Mouse (Mus musculus) layer of hippocampus, postnatal 10 days (tissue): ENCODE data around the gene Cdkl5. TPM values are rescaled to one million over a fixed set of nuclear protein-coding genes. Genes with fewer than 3 reads are reported as not detected.

Experiments
- DNase-seq, 2 experiments: peaks; one replicate each; pipeline ENCODE4 v3.0.0; 2021; ENCODE audit warnings: low spot score in 2 of 2
- long read RNA-seq: library from polyadenylated mRNA; stranded (forward); transcript quantifications from one replicate; pipeline ENCODE4 v2.0.0, GENCODE M21; 2023
- total RNA-seq, 2 experiments: library from RNA; stranded (reverse); gene quantifications; 2 replicates each; pipeline ENCODE4 v1.2.3; 2021

Cdkl5 gene
- 10 to 100 TPM; 93.4 to 95.9 TPM for total RNA-seq
- long read RNA-seq, partial matches to known transcripts = 0 of 4 reads
- long read RNA-seq, other reads (novel, unspliced or antisense) = 4 of 4 reads

DNA sequence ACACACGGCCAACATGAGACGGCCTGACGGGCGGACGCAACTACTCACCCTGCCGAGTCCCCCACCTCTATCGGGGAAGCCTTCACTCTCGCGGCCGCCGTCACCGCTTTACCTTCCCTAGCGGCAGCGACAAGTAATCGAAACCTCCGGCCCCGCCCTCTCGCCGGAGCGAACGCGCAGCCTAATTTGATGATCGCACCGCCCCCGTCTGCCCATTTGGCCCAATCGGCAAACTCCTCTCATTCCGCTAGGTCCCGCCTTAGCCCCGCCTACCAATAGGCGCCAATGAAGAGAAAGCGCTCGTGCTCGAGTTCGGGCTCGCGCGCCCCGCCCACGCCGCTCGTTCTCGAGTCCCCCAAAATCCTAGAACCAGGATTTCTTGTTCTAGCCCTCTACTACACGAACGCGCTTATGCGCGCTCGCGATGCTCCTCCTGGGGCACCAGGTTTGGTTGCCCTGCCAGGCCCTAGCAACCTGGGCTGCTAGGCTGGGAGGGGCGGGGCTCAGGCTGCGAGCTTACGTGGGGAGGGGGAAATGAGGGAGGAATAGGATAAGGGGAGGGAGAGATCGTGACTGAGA, at the start of gene Cdkl5:
Gene Cdkl5, minus strand, starts transcription at position 162 of the 579 bp plus-strand sequence.
- peak; percentile 89 to 94 for DNase-seq

DNA sequence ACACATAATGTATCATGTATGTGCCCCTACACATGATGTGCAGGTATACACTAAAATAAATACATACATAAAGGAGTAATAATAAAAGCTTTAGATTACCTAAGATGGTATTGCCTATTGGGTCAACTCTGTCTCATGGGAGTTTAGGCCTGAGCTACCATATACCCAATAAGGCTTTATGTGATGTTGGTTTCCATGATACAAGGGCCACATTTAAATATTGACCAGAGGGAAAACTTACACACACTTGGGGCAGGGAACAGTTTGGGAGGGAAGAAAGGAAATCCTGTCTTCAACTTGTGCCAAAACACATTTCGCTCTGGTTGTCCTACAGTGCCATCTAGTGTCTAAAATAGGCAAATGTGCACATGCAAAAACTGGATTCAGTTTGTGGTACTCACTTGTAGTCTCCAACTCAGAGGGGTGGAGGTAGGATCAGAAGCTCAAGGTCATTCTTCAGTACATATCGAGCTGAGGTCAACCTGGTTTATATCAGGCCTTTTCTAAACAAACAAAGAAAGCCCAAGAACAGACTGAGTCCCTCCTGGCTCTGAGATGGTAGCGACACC, 38.8 kb upstream of the Cdkl5 start:
- DNase-seq = peak; percentile 28 to 50

DNA sequence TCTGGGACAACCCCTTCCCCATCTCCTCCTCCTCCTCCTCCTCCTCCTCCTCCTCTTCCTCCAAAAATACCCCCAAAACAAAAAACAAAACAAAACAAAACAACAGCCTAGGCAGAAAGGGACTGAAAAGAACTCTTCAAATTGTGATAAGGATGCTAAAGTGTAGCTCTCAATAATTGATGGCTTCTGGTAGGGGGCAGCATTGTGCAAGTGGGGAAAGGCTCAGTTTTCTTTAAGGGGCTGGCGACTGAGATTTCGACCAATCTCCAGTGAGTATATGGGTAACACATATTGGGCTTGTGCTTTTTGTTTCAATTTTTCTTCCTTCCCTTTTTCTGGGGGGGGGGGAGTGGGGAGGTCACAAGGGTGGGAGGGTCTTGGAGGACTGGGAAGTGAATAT, 37.9 kb upstream of the Cdkl5 start:
- no peak for DNase-seq

DNA sequence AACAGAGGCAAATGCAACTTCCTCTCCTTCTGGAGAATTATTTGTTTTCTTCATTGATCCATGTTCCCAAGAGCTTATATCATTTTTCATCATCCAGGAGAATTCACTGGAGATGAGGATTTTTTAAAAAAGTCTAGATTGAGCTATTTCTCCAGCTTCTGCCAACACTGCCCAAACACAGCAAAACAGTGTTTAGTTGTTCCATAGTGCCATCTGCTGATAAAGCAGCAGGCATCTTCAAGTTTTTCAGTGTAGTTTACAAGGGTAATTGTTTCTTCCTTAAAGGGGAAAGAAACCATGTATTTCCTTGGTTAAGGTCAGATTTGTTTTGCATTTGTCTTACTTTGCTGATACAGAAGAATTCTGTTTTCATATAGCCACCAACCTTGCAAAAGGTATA, 35.7 kb upstream of the Cdkl5 start:
- no peak for DNase-seq

DNA sequence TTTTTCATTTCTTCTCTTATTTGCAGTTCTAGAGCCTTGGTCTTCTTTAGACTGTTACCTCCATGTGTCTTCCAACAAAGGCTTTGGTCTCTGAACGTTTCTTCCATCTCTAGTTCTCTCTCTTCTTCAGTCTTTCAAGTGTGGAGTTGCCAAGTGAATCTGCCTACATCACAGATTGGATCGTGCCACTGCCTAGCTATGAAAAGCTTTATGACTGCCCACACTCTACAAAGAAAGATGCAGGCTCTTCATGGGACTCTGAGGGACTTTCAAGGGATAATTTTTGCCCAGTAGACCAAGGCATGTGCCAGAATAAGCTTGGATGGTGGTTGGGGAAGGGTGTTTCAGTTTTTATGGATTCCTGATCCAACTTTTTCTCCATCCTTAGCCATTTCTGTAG, 30.0 kb upstream of the Cdkl5 start:
- no peak for DNase-seq

DNA sequence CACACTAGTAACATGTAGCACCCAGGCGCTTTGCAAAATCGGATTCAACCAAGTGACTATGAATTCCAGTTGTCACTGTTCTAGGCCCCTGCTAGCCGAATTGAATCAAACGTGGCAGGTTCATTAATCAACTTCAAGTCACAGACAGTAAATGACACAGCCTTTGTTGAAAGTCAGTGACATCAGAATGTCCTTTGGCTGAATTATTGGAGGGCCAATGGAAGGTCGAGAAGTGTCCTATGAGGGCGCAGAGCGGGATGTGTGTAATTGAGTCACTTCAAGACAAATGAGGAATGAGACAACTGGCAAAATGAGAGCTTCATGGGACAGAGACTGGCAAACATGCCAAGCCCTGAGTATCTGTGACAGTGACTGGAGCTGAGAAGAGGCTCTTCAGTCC, 27.0 kb upstream of the Cdkl5 start:
- no peak for DNase-seq

DNA sequence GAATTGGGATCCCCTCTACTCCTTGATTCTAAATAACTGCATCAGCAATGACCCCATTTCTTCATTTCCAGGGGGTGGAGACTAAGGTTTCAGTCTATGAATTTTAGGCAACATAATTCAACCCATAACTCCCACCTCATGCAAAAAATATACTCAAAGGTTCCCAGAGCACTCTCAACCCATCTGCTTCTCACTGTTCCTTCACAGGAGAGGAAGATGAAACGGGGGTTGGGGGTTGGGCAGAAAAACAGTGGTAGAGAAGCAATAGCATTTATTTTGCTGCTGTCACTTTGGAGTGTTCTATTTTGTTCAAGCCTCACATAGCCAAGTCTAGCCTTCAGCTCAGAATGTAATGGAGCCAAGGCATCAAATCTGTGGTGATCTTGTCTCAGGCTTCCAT, 23.7 kb upstream of the Cdkl5 start:
- no peak for DNase-seq

DNA sequence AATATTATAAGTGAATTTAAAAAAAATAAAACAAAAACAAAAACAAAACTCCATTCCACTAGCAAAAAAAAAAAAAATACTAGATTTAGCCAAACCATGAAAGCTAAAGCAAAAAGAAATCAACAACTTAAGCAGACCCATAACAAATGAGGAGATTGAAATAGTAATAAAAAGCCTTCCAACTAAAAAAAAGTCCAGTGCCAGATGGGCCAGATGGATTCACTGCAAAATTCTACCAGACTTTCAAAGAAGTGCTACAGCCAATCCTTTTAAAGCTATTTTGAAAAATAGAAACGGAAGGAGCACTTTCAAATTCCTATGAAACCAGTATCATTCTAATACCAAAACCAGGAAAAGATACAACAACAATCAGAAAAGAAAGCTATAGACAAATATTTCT, 11.8 kb upstream of the Cdkl5 start:
- DNase-seq = no peak

DNA sequence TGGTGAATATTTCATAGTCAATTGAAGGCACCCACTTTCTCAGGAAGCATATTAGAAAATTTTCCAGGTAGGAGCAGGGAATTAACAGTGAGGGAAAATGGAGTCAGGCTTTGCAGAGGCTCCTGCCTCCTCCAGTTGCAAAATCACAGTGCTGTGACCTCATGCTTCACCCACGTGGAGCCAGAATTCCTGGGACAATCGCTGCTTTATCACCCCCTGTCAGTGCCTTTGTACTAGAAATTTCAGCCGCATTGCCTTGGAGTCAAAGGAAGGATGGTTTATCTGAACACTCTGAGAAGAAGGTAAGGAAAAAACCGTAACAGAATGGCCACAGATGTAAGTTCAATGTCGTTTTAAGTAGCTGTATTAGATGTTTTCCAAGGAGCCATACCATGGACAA, 1.5 kb upstream of the Cdkl5 start:
- no peak for DNase-seq

DNA sequence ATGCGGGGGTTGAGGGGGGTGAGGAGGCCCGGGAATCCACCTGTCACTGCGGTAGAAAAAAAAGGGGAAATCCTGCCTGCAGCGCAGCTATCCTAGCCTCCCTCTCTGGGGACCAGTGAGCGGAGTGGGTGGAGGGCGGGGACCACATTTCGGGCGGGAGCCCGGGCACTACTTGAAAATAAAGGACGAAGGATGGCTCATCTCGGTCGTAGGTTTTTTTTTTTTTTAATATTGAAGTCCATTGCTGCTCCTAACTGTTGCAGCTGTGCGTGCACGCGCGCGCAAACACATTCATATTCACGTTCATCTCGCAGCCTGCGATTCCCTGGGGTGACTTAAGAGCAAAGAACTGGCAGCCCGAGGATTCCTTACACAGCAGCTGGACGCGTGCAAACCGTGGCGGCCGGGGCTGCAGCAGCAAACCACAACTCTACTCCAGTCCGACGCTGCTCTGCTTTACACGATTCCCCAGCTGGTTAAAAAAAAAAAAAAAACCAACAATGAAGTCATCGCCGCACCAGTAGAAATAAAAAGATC, 695 bp upstream of the Cdkl5 start:
- DNase-seq = peak in 1 of 2 experiments; percentile 36

DNA sequence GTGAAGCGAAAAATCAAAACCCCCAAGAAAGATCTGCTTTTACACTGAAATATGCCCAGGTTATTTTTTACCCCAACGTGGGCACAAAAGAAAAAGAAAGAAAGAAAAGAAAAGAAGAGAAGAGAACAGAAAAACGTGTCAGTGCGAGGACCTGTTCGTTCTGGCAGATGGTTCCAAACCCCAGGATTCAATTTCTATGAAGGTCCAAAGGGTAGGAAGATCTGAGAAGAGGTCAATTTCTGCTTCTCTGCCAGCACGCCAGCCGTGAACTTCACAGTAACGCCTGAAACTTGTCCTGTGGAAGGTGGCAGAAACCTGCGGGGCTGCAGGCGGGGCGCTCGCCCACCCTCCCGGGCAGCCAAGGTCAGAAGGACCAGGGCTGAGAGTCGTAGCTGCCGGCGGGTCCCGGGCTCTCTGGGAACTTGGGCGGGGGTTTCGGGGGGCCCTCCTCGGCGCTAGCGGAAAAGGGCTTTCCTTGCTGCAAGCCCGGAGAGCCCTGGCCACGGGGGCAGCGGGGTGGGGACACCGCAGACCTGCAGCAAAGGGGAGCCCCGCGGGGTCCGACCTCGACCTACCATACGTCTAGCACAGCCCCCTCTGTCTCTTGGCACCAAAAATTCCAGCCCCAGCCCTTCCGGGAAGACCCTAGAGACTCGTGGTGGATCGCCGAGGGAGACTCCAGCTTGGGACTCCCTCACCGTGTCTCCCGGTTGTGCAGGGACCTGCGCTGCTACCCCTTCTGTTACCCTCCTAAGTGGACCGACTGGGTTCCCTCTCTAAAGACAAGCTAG, 560 bp downstream of the Cdkl5 start:
- DNase-seq = no peak

DNA sequence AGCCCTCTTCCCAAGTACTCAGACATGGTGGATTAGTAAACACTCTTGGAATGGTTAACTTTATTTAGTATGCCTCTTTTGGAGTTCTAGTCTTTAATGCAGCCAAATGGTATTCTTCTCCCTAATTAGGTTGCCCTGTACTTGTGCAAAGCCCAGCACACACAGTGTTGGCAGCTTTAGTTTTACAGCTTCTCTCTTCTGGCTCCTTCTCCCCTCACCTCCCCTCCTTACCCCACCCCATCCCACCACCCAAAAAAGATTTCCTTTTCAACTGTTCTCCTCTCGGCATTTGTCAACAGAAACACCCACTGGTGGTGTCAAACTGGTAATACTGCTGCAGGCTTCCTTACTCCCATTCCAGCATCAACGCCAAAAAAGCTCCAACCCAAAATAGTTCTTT, 1.8 kb downstream of the Cdkl5 start:
- no peak for DNase-seq

DNA sequence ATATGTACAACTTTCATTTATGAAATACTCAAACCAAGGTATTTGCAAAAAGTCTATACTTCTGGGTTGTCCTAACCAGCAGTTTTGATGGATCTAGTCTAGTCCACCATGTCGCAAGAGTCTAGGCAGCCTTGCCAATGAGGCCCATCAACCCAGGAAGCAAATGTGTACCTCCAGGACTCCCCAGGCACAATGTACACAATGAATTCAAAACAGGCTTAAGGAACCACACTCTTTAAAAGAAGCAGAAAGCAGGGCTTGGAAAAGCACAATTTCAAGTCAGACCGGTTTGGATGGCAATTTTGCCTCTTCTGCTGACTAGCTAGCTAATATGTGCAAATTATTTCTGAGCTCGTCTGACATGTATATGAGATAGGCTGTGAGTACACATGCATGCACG, 4.2 kb downstream of the Cdkl5 start:
- no peak for DNase-seq

DNA sequence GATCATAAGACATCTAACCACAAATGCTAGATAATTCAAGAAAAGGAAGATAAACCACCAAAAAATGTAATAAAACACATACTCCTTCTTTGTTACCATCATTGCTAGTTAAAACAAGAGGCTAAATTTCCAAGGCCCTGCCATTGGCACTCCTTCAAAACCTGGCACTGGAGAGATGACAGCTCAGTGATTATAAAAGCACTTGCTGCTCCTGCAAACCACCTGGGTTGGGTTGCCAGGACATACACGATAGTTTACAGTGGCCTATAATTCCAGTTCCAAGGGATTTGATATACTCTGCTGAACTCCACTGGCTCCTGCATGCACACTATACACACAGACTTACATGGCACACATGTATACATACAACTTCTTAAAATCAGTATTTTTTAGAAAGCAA, 16.6 kb downstream of the Cdkl5 start:
- DNase-seq = no peak

DNA sequence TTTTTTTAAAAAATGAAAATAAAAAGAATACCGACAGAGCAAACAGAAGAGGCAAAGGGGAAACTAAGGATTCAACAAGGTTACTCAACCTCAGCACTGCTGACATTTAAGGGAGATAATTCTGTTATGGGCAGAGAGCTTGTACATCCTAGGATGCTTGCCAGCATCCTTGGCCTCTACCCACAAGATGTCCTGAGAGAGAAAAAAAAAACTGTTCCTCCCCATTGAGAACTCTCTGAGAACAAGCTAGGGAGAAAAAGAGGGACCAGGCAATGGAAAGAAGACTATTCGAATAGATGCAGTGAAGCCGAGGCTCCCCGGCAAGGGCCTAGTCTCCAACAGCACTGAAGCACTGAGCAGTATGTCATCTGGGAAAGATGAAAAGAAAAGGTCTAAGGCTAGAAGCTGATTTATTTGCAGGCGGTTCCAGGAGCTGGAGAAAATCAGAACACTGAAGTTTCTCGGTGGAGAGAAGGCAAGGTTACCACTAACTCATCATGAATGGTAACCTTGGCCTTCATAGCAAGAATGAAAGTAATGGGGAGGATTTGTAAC, 22.4 kb downstream of the Cdkl5 start:
- DNase-seq = no peak

DNA sequence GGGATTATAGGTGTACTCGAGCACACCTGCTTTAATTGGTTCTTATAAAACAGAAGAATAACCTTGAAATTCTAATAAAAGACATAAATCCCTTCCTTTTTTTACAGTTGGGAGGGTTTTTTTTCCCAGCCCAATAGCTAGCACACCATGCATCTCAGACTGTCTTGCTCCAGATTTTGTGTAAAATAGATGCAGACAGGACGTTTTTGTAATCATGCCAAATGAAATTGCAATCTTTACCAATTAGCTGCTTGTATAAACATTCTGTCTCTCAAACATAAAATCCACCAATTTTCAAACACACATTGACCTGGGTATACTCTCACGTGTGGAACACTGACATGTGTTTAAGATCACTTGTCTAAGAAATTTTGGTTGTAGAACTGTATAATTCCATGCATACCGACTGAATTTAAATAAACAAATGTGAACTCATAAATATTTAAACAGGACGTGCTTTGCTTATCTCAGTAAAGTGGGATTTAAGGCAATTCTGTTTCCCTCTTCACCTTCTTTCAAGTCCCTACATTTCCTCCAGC, 35.8 kb downstream of the Cdkl5 start:
- DNase-seq = no peak

DNA sequence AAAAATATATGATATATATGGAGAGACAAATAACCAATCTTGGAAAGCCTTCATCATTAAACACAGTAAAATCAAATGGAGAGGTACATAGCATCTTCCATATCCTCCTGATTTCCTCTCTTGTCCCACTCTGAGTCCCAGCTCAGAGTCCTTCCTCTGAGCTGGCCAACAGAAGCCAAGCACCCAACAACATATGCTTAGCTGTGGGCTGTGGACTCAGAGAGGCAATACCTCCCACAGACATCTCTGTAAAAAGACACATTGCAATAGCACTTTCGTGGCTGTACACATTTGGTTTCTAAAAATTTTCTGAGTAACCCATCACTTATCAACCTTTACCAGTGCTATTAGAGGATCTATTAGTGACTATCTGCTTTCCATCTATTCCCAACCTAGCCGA, 44.9 kb downstream of the Cdkl5 start:
- DNase-seq = no peak

DNA sequence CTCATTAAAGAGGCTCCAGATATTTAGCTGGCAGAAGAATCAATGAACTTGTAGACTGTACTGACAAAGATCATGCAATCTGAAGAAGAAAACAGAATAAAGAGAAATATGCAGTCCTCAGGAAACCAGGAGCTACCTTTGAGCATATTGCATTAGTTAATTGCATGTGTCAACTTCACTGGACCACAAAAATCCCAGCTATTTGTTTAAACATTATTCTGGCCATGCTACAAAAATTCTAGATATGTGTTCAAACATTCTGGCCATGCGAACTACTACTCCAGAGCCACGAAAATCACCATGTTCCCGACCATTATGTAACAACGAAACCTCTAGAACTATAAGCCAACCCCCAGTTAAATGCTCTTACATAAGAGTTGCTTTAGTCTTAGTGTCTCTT, 49.8 kb downstream of the Cdkl5 start:
- no peak for DNase-seq

DNA sequence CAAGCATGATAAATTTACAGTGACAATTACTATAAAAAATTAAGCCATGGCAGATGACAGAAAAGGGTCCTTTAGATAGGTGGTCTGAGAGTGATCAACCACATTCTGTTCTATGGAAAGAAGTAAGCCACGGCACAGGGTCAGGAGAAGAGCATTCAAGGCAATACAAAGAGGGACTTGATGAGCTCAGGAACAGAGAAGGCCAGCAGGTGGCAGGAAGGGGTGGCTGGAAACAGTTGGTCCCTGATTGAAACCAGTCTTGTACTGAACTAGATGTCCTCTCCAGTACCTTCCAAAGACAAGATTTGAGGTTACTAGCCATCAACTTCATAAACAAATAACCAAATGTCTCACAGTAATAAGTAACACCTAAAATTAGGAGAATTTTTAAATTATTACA, 59.0 kb downstream of the Cdkl5 start:
- DNase-seq = no peak

DNA sequence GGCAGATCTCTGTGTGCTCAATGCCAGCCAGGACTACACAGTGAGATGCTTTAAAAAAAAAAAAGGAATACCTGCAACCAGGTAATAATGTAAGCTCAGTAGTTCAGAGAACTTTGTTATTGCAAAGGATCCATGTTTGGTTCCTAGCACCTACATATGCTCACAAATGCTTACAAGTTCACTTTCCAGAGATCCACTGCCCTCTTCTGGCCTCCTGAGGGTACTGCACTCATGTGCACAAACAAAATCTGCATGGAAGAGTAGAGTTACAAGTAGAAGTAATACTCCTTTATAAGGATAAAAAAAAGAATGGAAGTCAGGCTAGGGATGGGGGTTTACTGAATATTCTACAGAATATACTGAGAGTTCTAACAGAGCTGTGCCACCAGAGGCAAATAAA, 63.8 kb downstream of the Cdkl5 start:
- DNase-seq = no peak

DNA sequence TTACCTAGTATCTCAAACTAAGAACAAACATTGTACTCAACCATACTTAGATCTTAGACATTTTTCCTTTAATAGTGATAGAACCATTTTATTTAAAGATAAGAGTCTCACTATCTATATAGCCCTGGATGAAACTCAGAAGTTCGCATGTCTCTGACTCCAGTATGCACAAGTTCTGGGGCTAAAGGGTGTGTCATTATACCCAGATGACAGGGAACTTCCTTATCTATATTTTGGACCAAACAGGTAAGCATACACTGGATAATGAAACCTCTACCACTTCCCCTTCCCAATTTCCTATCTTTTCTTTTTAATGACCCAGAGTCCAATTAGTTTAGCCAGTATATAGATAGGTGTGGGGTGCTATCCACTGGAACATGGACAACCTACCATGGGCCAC, 65.6 kb downstream of the Cdkl5 start:
- DNase-seq = no peak
